Mouse (Mus musculus): ENCODE results near the gene Gm9507.
"Not testable (repeated sequence)": the region's sequence is repeated elsewhere in the genome, so short reads cannot be mapped to it uniquely, and the experiment has no call there.

Gm9507 gene

GRCm38 (mm10) chr10:77811743-77812142 lies at the start of gene Gm9507:
TSS of gene Gm9507 (minus strand) at chr10:77811843.
- no peak for DNase-seq

GRCm38 (mm10) chr10:77852559-77852958 lies 40.9 kb upstream of the Gm9507 start, which contains the start of gene Gm10318:
TSS of gene Gm10318 (plus strand) at chr10:77852859.
- no peak for DNase-seq

GRCm38 (mm10) chr10:77847538-77847937 lies 35.9 kb upstream of the Gm9507 start:
- DNase-seq = no peak

GRCm38 (mm10) chr10:77846961-77847360 lies 35.3 kb upstream of the Gm9507 start:
- no peak for DNase-seq

- DNase-seq = no peak
Observed at GRCm38 (mm10) chr10:77846503-77846902, 34.9 kb upstream of the Gm9507 start, which contains the start of gene Gm36176. TSS of gene Gm36176 (plus strand) at chr10:77846803.

- DNase-seq = no peak
Observed at GRCm38 (mm10) chr10:77839006-77839405, 27.4 kb upstream of the Gm9507 start.

- no peak for DNase-seq
Observed at GRCm38 (mm10) chr10:77835647-77836046, 24.0 kb upstream of the Gm9507 start, which contains the start of gene Krtap10-10. TSS of gene Krtap10-10 (plus strand) at chr10:77835947.

GRCm38 (mm10) chr10:77826951-77827350 lies 15.3 kb upstream of the Gm9507 start, which contains the start of gene Krtap10-4:
TSS of gene Krtap10-4 (minus strand) at chr10:77827095.
- DNase-seq = no peak

GRCm38 (mm10) chr10:77819203-77819602 lies 7.6 kb upstream of the Gm9507 start:
- no peak for DNase-seq

- DNase-seq = no peak
Observed at GRCm38 (mm10) chr10:77818523-77818922, 6.9 kb upstream of the Gm9507 start.

- DNase-seq = peak in 1 of 2 experiments; percentile 10
Observed at GRCm38 (mm10) chr10:77815514-77815913, 3.9 kb upstream of the Gm9507 start.

- no peak for DNase-seq
Observed at GRCm38 (mm10) chr10:77814382-77814781, 2.7 kb upstream of the Gm9507 start, which contains the start of gene Gm2696. TSS of gene Gm2696 (plus strand) at chr10:77814682.

- no peak for DNase-seq
Observed at GRCm38 (mm10) chr10:77804095-77804494, 7.5 kb downstream of the Gm9507 start.

GRCm38 (mm10) chr10:77798921-77799508 lies 12.6 kb downstream of the Gm9507 start, which contains the start of gene Gm19668:
TSS of gene Gm19668 (minus strand) at chr10:77799133.
- no peak for DNase-seq

- DNase-seq = not testable (repeated sequence)
Observed at GRCm38 (mm10) chr10:77798164-77798920, 13.3 kb downstream of the Gm9507 start.

GRCm38 (mm10) chr10:77797677-77798076 lies 14.0 kb downstream of the Gm9507 start:
- no peak for DNase-seq

GRCm38 (mm10) chr10:77794976-77795375 lies 16.7 kb downstream of the Gm9507 start, which contains the start of gene Gm9639:
TSS of gene Gm9639 (minus strand) at chr10:77795076.
- DNase-seq = no peak

GRCm38 (mm10) chr10:77788621-77789020 lies 23.0 kb downstream of the Gm9507 start:
- no peak for DNase-seq

GRCm38 (mm10) chr10:77787876-77788275 lies 23.8 kb downstream of the Gm9507 start, which contains the start of gene Gm7137:
TSS of gene Gm7137 (minus strand) at chr10:77788200.
- not testable (repeated sequence) for DNase-seq

- DNase-seq = not testable (repeated sequence)
Observed at GRCm38 (mm10) chr10:77783396-77783795, 28.2 kb downstream of the Gm9507 start.

GRCm38 (mm10) chr10:77782442-77782841 lies 29.2 kb downstream of the Gm9507 start, which contains the start of gene Gm3250:
TSS of gene Gm3250 (minus strand) at chr10:77782542.
- DNase-seq = not testable (repeated sequence)

GRCm38 (mm10) chr10:77776844-77777243 lies 34.8 kb downstream of the Gm9507 start, which contains the start of gene Gm7138:
TSS of gene Gm7138 (minus strand) at chr10:77776944.
- not testable (repeated sequence) for DNase-seq

GRCm38 (mm10) chr10:77772142-77772541 lies 39.5 kb downstream of the Gm9507 start:
- not testable (repeated sequence) for DNase-seq
